Mouse (Mus musculus): ENCODE results near the gene Ubl7.

DNA sequence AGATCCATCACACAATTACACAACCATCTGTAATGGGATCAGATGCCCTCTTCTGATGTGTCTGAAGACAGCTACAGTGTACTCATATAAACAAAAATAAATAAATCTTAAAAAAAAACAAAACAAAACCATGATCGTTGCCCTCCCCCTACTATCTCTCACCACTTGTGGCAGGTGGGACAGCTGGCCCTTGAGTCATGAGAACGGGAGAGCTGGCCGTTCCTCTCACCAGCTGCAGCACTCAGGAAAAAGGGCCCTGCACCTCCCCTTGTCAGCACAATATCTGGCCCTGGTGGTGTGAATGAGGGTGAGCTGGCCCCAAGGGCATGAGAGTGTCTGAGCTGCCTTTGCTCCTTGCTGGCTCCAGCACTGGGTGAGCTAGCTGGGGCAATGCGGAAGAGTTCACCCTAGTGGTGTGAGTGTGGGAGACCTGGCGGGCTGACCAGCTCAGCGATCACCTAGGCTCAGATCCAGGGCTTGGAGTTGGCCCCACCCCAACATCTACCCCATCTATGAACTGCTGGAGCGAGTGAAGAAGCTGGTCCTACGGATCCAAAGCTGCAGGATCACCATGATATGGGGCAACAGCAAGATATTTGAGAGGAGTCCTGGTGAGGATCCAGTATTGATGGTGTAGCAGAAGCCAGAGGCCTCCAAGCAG, 7.1 kb upstream of the Ubl7 start:
- TF ChIP-seq CTCF (IDR thresholded peaks at IDR 0.05; ENCODE audit: low read depth, low read length), result no peak
- no peak for TF ChIP-seq GATA1 (IDR thresholded peaks at IDR 0.05; ENCODE audit: borderline replicate concordance, low read length)
